Mouse (Mus musculus): ENCODE measurements around the gene Pnp. TPM values are rescaled to one million over a fixed set of nuclear protein-coding genes. Genes with fewer than 3 reads are reported as not detected.
"Not testable (repeated sequence)": the region's sequence is repeated elsewhere in the genome, so short reads cannot be mapped to it uniquely, and the experiment has no call there.

Gene Pnp
- total RNA-seq, 2 experiments from 2014 or later: 257 to 259 TPM

- peak; percentile 11; the same call in 1 of the 2 replicates for ATAC-seq (replicated peaks; ENCODE audit: poor library complexity, severe bottlenecking)
Observed at GRCm38 (mm10) chr14:50969558-50970544, 39.0 kb downstream of the Pnp start.

GRCm38 (mm10) chr14:50970822-50971221, 39.9 kb downstream of the Pnp start:
- peak; percentile 69 for ATAC-seq (replicated peaks; ENCODE audit: poor library complexity, severe bottlenecking)

GRCm38 (mm10) chr14:50973054-50973453, 42.2 kb downstream of the Pnp start:
- ATAC-seq (replicated peaks; ENCODE audit: poor library complexity, severe bottlenecking): not testable (repeated sequence)

- no peak for ATAC-seq (replicated peaks; ENCODE audit: poor library complexity, severe bottlenecking)
Observed at GRCm38 (mm10) chr14:50973700-50974099, 42.8 kb downstream of the Pnp start.

- no peak for ATAC-seq (replicated peaks; ENCODE audit: poor library complexity, severe bottlenecking)
Observed at GRCm38 (mm10) chr14:50975001-50975400, 44.1 kb downstream of the Pnp start.

GRCm38 (mm10) chr14:50976674-50977073, 45.8 kb downstream of the Pnp start:
- ATAC-seq (replicated peaks; ENCODE audit: poor library complexity, severe bottlenecking): no peak

GRCm38 (mm10) chr14:50978451-50978850, 47.6 kb downstream of the Pnp start:
- peak; percentile 74 for ATAC-seq (replicated peaks; ENCODE audit: poor library complexity, severe bottlenecking)

GRCm38 (mm10) chr14:50979631-50980030, 48.7 kb downstream of the Pnp start:
- no peak for ATAC-seq (replicated peaks; ENCODE audit: poor library complexity, severe bottlenecking)

- peak; percentile 20; the same call in 1 of the 2 replicates for ATAC-seq (replicated peaks; ENCODE audit: poor library complexity, severe bottlenecking)
Observed at GRCm38 (mm10) chr14:50981207-50981606, 50.3 kb downstream of the Pnp start.

- ATAC-seq (replicated peaks; ENCODE audit: poor library complexity, severe bottlenecking): no peak
Observed at GRCm38 (mm10) chr14:50981837-50982236, 51.0 kb downstream of the Pnp start.

- ATAC-seq (replicated peaks; ENCODE audit: poor library complexity, severe bottlenecking): no peak
Observed at GRCm38 (mm10) chr14:50987668-50988067, 56.8 kb downstream of the Pnp start.

GRCm38 (mm10) chr14:50991037-50991436, 60.2 kb downstream of the Pnp start:
- 0 out of 2 replicates have a peak, but pooled peaks have one; percentile 12 for ATAC-seq (replicated peaks; ENCODE audit: poor library complexity, severe bottlenecking)

GRCm38 (mm10) chr14:50997088-50997487, 66.2 kb downstream of the Pnp start:
- peak; percentile 96 for ATAC-seq (replicated peaks; ENCODE audit: poor library complexity, severe bottlenecking)

- peak; percentile 76 for ATAC-seq (replicated peaks; ENCODE audit: poor library complexity, severe bottlenecking)
Observed at GRCm38 (mm10) chr14:50997999-50998666, 67.3 kb downstream of the Pnp start.

- ATAC-seq (replicated peaks; ENCODE audit: poor library complexity, severe bottlenecking): no peak
Observed at GRCm38 (mm10) chr14:51007152-51007801, 76.4 kb downstream of the Pnp start, which contains the start of gene Rnase10. Rnase10 (plus strand) TSS chr14:51007751.

GRCm38 (mm10) chr14:51007914-51008713, 77.2 kb downstream of the Pnp start:
- ATAC-seq (replicated peaks; ENCODE audit: poor library complexity, severe bottlenecking): peak; percentile 83

GRCm38 (mm10) chr14:51008781-51009180, 77.9 kb downstream of the Pnp start:
- no peak for ATAC-seq (replicated peaks; ENCODE audit: poor library complexity, severe bottlenecking)

- ATAC-seq (replicated peaks; ENCODE audit: poor library complexity, severe bottlenecking): peak; percentile 65
Observed at GRCm38 (mm10) chr14:51009572-51009971, 78.7 kb downstream of the Pnp start.

GRCm38 (mm10) chr14:51014724-51015123, 83.8 kb downstream of the Pnp start:
- ATAC-seq (replicated peaks; ENCODE audit: poor library complexity, severe bottlenecking): not testable (repeated sequence)
